Mouse (Mus musculus): ENCODE data around the gene Cntfr. TPM values are rescaled to one million over a fixed set of nuclear protein-coding genes. Genes with fewer than 3 reads are reported as not detected.

Gene Cntfr
- polyA plus RNA-seq, 1 experiment from 2014 or later: 8.6 TPM

GRCm38 (mm10) chr4:41660851-41661430 is 35.9 kb downstream of the Cntfr start:
- no peak overlapping the region for H3K27ac ChIP-seq
- DNase-seq (ENCODE audit: low spot score) (peak; percentile 63), ATAC-seq (replicated peaks; ENCODE audit: low FRiP score, low read depth) (peak; percentile 33; the same call in 1 of the 2 replicates)
- no peaks in the 10 kb centered on the region for H3K36me3 ChIP-seq (ENCODE audit: insufficient read depth, low read length)
- no peak overlapping the region for H3K4me3 ChIP-seq (replicated peaks; ENCODE audit: low read depth, low read length)
- H3K9me3 ChIP-seq (replicated peaks; ENCODE audit: low read length): no peaks in the 10 kb centered on the region
- no peaks in the 10 kb centered on the region for H3K27me3 ChIP-seq (ENCODE audit: insufficient read depth, low read length)
- WGBS: 18% methylated on average over 11 of the region's 11 CpGs
- TF ChIP-seq CTCF (IDR thresholded peaks at IDR 0.05; ENCODE audit: low read depth): no peak
- peaks cover 40% of the 10 kb centered on the region for H3K4me1 ChIP-seq (replicated peaks; ENCODE audit: insufficient read depth, low read length)
- H3K4me2 ChIP-seq (ENCODE audit: low read length): no peak overlapping the region
- no peak overlapping the region for H3K9ac ChIP-seq (ENCODE audit: low read depth, low read length)

GRCm38 (mm10) chr4:41659556-41659955 is 37.3 kb downstream of the Cntfr start:
- DNase-seq (ENCODE audit: low spot score) (no peak), ATAC-seq (replicated peaks; ENCODE audit: low FRiP score, low read depth) (no peak)
- H3K27me3 ChIP-seq (ENCODE audit: insufficient read depth, low read length): no peaks in the 10 kb centered on the region
- peaks cover 27% of the 10 kb centered on the region for H3K4me1 ChIP-seq (replicated peaks; ENCODE audit: insufficient read depth, low read length)
- 58% methylated on average over 13 of the region's 13 CpGs for WGBS
- no peak overlapping the region for H3K9ac ChIP-seq (ENCODE audit: low read depth, low read length)
- H3K4me2 ChIP-seq (ENCODE audit: low read length): no peak overlapping the region
- no peaks in the 10 kb centered on the region for H3K9me3 ChIP-seq (replicated peaks; ENCODE audit: low read length)
- H3K36me3 ChIP-seq (ENCODE audit: insufficient read depth, low read length): no peaks in the 10 kb centered on the region
- no peak overlapping the region for H3K27ac ChIP-seq
- TF ChIP-seq CTCF (IDR thresholded peaks at IDR 0.05; ENCODE audit: low read depth): no peak
- no peak overlapping the region for H3K4me3 ChIP-seq (replicated peaks; ENCODE audit: low read depth, low read length)

- DNase-seq (ENCODE audit: low spot score) (peak; percentile 29), ATAC-seq (replicated peaks; ENCODE audit: low FRiP score, low read depth) (peak; percentile 79)
- Histone ChIP-seq H3K4me1 (replicated peaks; ENCODE audit: insufficient read depth, low read length) (peaks cover 20% of the 10 kb centered on the region), H3K27ac (peak overlapping the region; percentile 71; the same call in 1 of the 2 replicates), H3K4me3 (replicated peaks; ENCODE audit: low read depth, low read length) (no peak overlapping the region), H3K4me2 (ENCODE audit: low read length) (no peak overlapping the region), H3K9me3 (replicated peaks; ENCODE audit: low read length) (no peaks in the 10 kb centered on the region), H3K27me3 (ENCODE audit: insufficient read depth, low read length) (no peaks in the 10 kb centered on the region), H3K36me3 (ENCODE audit: insufficient read depth, low read length) (no peaks in the 10 kb centered on the region), H3K9ac (ENCODE audit: low read depth, low read length) (no peak overlapping the region)
- TF ChIP-seq CTCF (IDR thresholded peaks at IDR 0.05; ENCODE audit: low read depth): no peak; the same call in 1 of the 2 replicates
- WGBS: 19% methylated on average over 25 of the region's 25 CpGs
Observed at GRCm38 (mm10) chr4:41658566-41659384, 38.1 kb downstream of the Cntfr start.

- WGBS: 80% methylated on average over 2 of the region's 2 CpGs
- Histone ChIP-seq H3K27ac (no peak overlapping the region), H3K36me3 (ENCODE audit: insufficient read depth, low read length) (no peaks in the 10 kb centered on the region), H3K4me1 (replicated peaks; ENCODE audit: insufficient read depth, low read length) (peaks cover 3% of the 10 kb centered on the region; the same call in 1 of the 2 replicates), H3K27me3 (ENCODE audit: insufficient read depth, low read length) (no peaks in the 10 kb centered on the region), H3K4me3 (replicated peaks; ENCODE audit: low read depth, low read length) (no peak overlapping the region), H3K9ac (ENCODE audit: low read depth, low read length) (no peak overlapping the region), H3K4me2 (ENCODE audit: low read length) (no peak overlapping the region), H3K9me3 (replicated peaks; ENCODE audit: low read length) (no peaks in the 10 kb centered on the region)
- DNase-seq (ENCODE audit: low spot score): no peak
- TF ChIP-seq CTCF (IDR thresholded peaks at IDR 0.05; ENCODE audit: low read depth): no peak
- no peak for ATAC-seq (replicated peaks; ENCODE audit: low FRiP score, low read depth)
Observed at GRCm38 (mm10) chr4:41655525-41655924, 41.4 kb downstream of the Cntfr start.

- Histone ChIP-seq H3K9me3 (replicated peaks; ENCODE audit: low read length) (no peaks in the 10 kb centered on the region), H3K27me3 (ENCODE audit: insufficient read depth, low read length) (no peaks in the 10 kb centered on the region), H3K4me3 (replicated peaks; ENCODE audit: low read depth, low read length) (no peak overlapping the region), H3K4me2 (ENCODE audit: low read length) (no peak overlapping the region), H3K4me1 (replicated peaks; ENCODE audit: insufficient read depth, low read length) (peaks cover 3% of the 10 kb centered on the region; the same call in 1 of the 2 replicates), H3K9ac (ENCODE audit: low read depth, low read length) (no peak overlapping the region), H3K36me3 (ENCODE audit: insufficient read depth, low read length) (no peaks in the 10 kb centered on the region), H3K27ac (no peak overlapping the region)
- peak; percentile 85 for TF ChIP-seq CTCF (IDR thresholded peaks at IDR 0.05; ENCODE audit: low read depth)
- 14% methylated on average over 7 of the region's 7 CpGs for WGBS
- DNase-seq (ENCODE audit: low spot score): peak; percentile 84
- peak; percentile 19; the same call in 1 of the 2 replicates for ATAC-seq (replicated peaks; ENCODE audit: low FRiP score, low read depth)
Observed at GRCm38 (mm10) chr4:41654217-41654616, 42.7 kb downstream of the Cntfr start.

- no peaks in the 10 kb centered on the region for H3K9me3 ChIP-seq (replicated peaks; ENCODE audit: low read length)
- DNase-seq (ENCODE audit: low spot score) (no peak), ATAC-seq (replicated peaks; ENCODE audit: low FRiP score, low read depth) (no peak)
- H3K27ac ChIP-seq: no peak overlapping the region
- no peaks in the 10 kb centered on the region for H3K27me3 ChIP-seq (ENCODE audit: insufficient read depth, low read length)
- no peaks in the 10 kb centered on the region for H3K36me3 ChIP-seq (ENCODE audit: insufficient read depth, low read length)
- no peak for TF ChIP-seq CTCF (IDR thresholded peaks at IDR 0.05; ENCODE audit: low read depth)
- H3K4me1 ChIP-seq (replicated peaks; ENCODE audit: insufficient read depth, low read length): peaks cover under 1% of the 10 kb centered on the region; the same call in 1 of the 2 replicates
- 47% methylated on average over 6 of the region's 6 CpGs for WGBS
- no peak overlapping the region for H3K4me3 ChIP-seq (replicated peaks; ENCODE audit: low read depth, low read length)
- no peak overlapping the region for H3K4me2 ChIP-seq (ENCODE audit: low read length)
- H3K9ac ChIP-seq (ENCODE audit: low read depth, low read length): no peak overlapping the region
Observed at GRCm38 (mm10) chr4:41653730-41654129, 43.2 kb downstream of the Cntfr start.
